Mouse (Mus musculus) lung, embryonic 14.5 days (tissue): ENCODE measurements around the gene Slc35b3. TPM values are rescaled to one million over a fixed set of nuclear protein-coding genes. Genes with fewer than 3 reads are reported as not detected.

Experiments used
- ATAC-seq: fragments of 200-750 bp; cut with Nextera tagmentation; 2 replicates; pipeline ENCODE4 v1.8.0; 2017; ENCODE audit warnings: mild to moderate bottlenecking, moderate TSS enrichment, moderate library complexity; ENCODE audit not compliant: insufficient read depth
- DNase-seq: peaks from one replicate; pipeline ENCODE4 v3.0.0-alpha.2; 2015
- H3K27ac ChIP-seq: fragments of 300-500 bp; sonication (generic); 2 replicates; pipeline ENCODE4 v1.5.1; 2014; ENCODE audit warnings: low read depth, mild to moderate bottlenecking, moderate library complexity
- H3K27me3 ChIP-seq: fragments of 300-500 bp; sonication (generic); 2 replicates; pipeline ENCODE4 v1.6.1; 2014; ENCODE audit warnings: low read length, control low read depth; ENCODE audit not compliant: insufficient read depth
- H3K36me3 ChIP-seq: fragments of 300-500 bp; sonication (generic); 2 replicates; pipeline ENCODE4 v1.6.1; 2014; ENCODE audit warnings: control low read depth; ENCODE audit not compliant: insufficient read depth
- H3K4me1 ChIP-seq: fragments of 300-500 bp; sonication (generic); 2 replicates; pipeline ENCODE4 v1.6.1; 2014; ENCODE audit warnings: antibody characterized with exemption, control low read depth; ENCODE audit not compliant: insufficient read depth
- H3K4me2 ChIP-seq: fragments of 300-500 bp; sonication (generic); 2 replicates; pipeline ENCODE4 v1.6.1; 2014; ENCODE audit warnings: mild to moderate bottlenecking
- H3K4me3 ChIP-seq: fragments of 300-500 bp; sonication (generic); 2 replicates; pipeline ENCODE4 v1.5.1; 2014; ENCODE audit warnings: low read depth, low read length
- H3K9ac ChIP-seq: fragments of 300-500 bp; sonication (generic); 2 replicates; pipeline ENCODE4 v1.6.1; 2014
- H3K9me3 ChIP-seq: fragments of 300-500 bp; sonication (generic); 2 replicates; pipeline ENCODE4 v1.6.1; 2016; ENCODE audit warnings: low read depth, low read length, control low read depth
- CTCF ChIP-seq: IDR thresholded peaks from 2 replicates; pipeline ENCODE4 v1.5.1; 2016; ENCODE audit warnings: antibody characterized with exemption, low read depth
- WGBS: fragments of 180-500 bp; shearing (Covaris S2); extraction: QIAGEN DNeasy Blood & Tissue Kit; methylation state at CpG from one replicate; pipeline ENCODE4 v1.1.7; 2014; 5-methylcytosine and 5-hydroxymethylcytosine counted together
- polyA plus RNA-seq: library from polyadenylated mRNA; unstranded; fragments of >200 nt; fragmentation: Nextera tagmentation; extraction: Ambion mirVana; gene quantifications from 2 replicates; pipeline ENCODE4 v1.2.1, GENCODE M21; 2014

Slc35b3 gene
- polyA plus RNA-seq, 1 experiment from 2014 or later, result 37.8 TPM

DNA sequence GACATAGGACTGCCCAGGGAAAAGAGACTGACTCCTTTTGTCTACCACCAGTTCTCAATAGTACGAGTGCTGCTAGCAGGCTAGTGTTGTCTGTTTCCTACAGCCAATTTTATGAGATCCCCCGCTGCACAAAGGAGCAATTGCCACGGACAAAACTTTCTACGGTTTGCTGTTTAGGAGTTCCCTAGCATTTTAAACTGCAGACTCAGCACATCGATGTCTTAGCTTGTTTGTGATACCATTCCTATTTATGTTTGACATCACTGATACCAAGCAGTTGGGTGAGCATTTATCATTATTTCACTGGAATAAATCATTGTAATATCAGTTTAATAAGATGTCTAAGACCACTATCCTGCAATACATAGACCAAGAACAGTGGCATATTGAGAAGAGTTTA is 43.1 kb downstream of the Slc35b3 start:
- TF ChIP-seq CTCF, result no peak
- Histone ChIP-seq H3K9me3 (no peaks in the 10 kb centered on the region), H3K27ac (no peak overlapping the region), H3K4me3 (no peak overlapping the region), H3K4me1 (no peaks in the 10 kb centered on the region), H3K36me3 (no peaks in the 10 kb centered on the region), H3K4me2 (no peak overlapping the region), H3K9ac (no peak overlapping the region), H3K27me3 (no peaks in the 10 kb centered on the region)
- DNase-seq (no peak), ATAC-seq (no peak)
- 84% methylated on average over 5 of the region's 5 CpGs for WGBS

DNA sequence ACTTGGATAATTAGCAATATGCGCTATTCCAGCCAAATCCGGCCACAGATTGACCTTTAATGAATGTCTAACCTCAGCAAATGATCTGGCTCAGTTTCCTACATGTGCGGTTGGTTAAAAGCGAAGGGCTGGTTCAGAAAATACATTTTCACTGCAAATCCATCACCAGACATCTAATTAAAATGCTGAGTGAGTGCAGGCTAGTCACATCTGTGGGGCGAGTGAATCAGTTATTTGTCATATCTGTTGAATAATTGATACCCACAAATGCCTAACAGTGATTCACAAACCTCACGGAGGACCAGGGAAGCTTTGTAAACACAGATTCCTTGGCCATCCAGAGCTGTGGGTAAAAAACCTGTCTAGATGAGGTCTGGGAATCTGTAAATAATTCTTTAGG is 45.9 kb downstream of the Slc35b3 start:
- H3K9ac ChIP-seq, result no peak overlapping the region
- H3K36me3 ChIP-seq, result no peaks in the 10 kb centered on the region
- H3K4me2 ChIP-seq, result no peak overlapping the region
- ATAC-seq, result no peak
- H3K27ac ChIP-seq, result no peak overlapping the region
- 46% methylated on average over 6 of the region's 6 CpGs for WGBS
- no peaks in the 10 kb centered on the region for H3K4me1 ChIP-seq
- H3K4me3 ChIP-seq, result no peak overlapping the region
- H3K9me3 ChIP-seq, result no peaks in the 10 kb centered on the region
- H3K27me3 ChIP-seq, result no peaks in the 10 kb centered on the region
- TF ChIP-seq CTCF, result no peak
- DNase-seq, result peak; percentile 25

DNA sequence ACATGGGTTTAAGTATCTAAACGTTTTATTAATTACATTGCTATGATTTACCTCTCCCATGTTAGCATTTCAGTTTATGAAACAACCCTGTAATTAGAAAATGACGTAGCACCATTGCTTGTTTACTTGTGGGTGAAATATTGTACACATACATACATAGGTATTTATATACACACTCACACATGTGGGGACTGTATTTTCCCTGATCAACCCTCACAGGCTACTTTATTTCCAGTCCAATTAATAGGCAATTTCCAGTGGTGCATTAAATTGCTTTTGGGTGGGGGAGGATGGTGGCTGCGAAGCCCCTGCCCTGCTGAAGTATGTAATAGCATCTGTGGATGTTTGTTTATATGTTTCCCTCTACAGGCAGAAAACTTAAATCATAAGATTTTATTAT is 68.3 kb downstream of the Slc35b3 start:
- no peak for TF ChIP-seq CTCF
- Histone ChIP-seq H3K36me3 (no peaks in the 10 kb centered on the region), H3K4me1 (no peaks in the 10 kb centered on the region), H3K27me3 (no peaks in the 10 kb centered on the region), H3K4me2 (no peak overlapping the region), H3K27ac (no peak overlapping the region), H3K9me3 (no peaks in the 10 kb centered on the region), H3K9ac (no peak overlapping the region), H3K4me3 (no peak overlapping the region)
- DNase-seq, result no peak
- no peak for ATAC-seq
- 64% methylated on average over 3 of the region's 3 CpGs for WGBS
